Mouse (Mus musculus): ENCODE measurements around the gene Ubox5.
A peak's percentile ranks its signal among the peaks of the same experiment; 100 is the strongest.

Gene Ubox5

GRCm38 (mm10) chr2:130576564-130576963 lies 53.3 kb downstream of the Ubox5 start:
- DNase-seq: peak; percentile 40 to 47

GRCm38 (mm10) chr2:130575873-130576272 lies 54.0 kb downstream of the Ubox5 start, which contains the start of gene Oxt:
Gene Oxt (plus strand): TSS chr2:130576173.
- no peak for DNase-seq

- no peak for DNase-seq
These were observed 54.9 kb downstream of the Ubox5 start for GRCm38 (mm10) chr2:130574960-130575359.

GRCm38 (mm10) chr2:130569926-130570325 lies 59.9 kb downstream of the Ubox5 start:
- no peak for DNase-seq

- DNase-seq: no peak
These were observed 60.9 kb downstream of the Ubox5 start for GRCm38 (mm10) chr2:130568921-130569320.

- no peak for DNase-seq
These were observed 64.9 kb downstream of the Ubox5 start for GRCm38 (mm10) chr2:130564983-130565382.

- no peak for DNase-seq
These were observed 65.8 kb downstream of the Ubox5 start for GRCm38 (mm10) chr2:130564063-130564462.

- peak; percentile 89 to 94 for DNase-seq
These were observed 66.4 kb downstream of the Ubox5 start, which contains the start of gene Mrps26 for GRCm38 (mm10) chr2:130563212-130564055. Gene Mrps26 (plus strand): TSS chr2:130563742.

- DNase-seq: no peak
These were observed 71.8 kb downstream of the Ubox5 start for GRCm38 (mm10) chr2:130558015-130558414.

- peak; percentile 34 to 35 for DNase-seq
These were observed 72.4 kb downstream of the Ubox5 start for GRCm38 (mm10) chr2:130557462-130557861.

- DNase-seq: no peak
These were observed 73.5 kb downstream of the Ubox5 start for GRCm38 (mm10) chr2:130556292-130556691.

GRCm38 (mm10) chr2:130554841-130555240 lies 75.0 kb downstream of the Ubox5 start:
- no peak for DNase-seq

GRCm38 (mm10) chr2:130546957-130547356 lies 82.9 kb downstream of the Ubox5 start:
- no peak for DNase-seq

- DNase-seq: no peak
These were observed 89.6 kb downstream of the Ubox5 start for GRCm38 (mm10) chr2:130540266-130540665.

Measured in cerebellum, postnatal 36 days (tissue).